Mouse (Mus musculus) ES-Bruce4 (cell line): Measurements from ENCODE around the gene Scnn1a.

Experiments used
- CTCF ChIP-seq: IDR thresholded peaks from one replicate; pipeline ENCODE4 v1.8.1; 2011; ENCODE audit warnings: low read depth, low read length
- EP300 ChIP-seq: IDR thresholded peaks from 2 replicates; pipeline ENCODE4 v1.6.1; 2011; ENCODE audit warnings: low read depth, low read length; ENCODE audit not compliant: insufficient read depth

DNA sequence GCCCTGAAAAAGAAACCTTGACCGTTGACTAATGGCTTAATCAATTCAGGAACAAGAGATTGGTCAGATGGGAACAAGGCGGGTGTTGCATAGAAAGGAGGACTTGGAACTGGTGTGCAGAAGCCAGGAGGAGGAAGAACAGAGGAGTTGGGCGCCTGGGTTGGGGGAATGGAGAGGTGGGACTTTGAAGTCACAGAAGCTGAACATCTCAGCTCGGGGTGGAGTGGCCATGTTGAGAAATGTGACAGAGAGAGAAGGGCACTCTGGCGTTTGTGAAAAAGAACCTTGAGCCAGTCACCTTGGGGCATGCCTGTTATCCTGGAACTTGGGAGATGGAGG, 31.6 kb downstream of the Scnn1a start:
- no peak for TF ChIP-seq CTCF
- TF ChIP-seq EP300 = no peak
